Mouse (Mus musculus): ENCODE measurements around the gene Adam22.
"Not testable (repeated sequence)": the region's sequence is repeated elsewhere in the genome, so short reads cannot be mapped to it uniquely, and the experiment has no call there.

The Adam22 gene

GRCm38 (mm10) chr5:8056141-8057017, 311.6 kb downstream of the Adam22 start:
- peak; percentile 82 for DNase-seq (ENCODE audit: low spot score)

- no peak for DNase-seq (ENCODE audit: low spot score)
Measured at GRCm38 (mm10) chr5:8055721-8056129, 312.2 kb downstream of the Adam22 start.

GRCm38 (mm10) chr5:8053827-8054226, 314.1 kb downstream of the Adam22 start:
- DNase-seq (ENCODE audit: low spot score) = no peak

GRCm38 (mm10) chr5:8045855-8046254, 322.1 kb downstream of the Adam22 start, which contains the start of gene Sri:
TSS of gene Sri (plus strand) at chr5:8046078.
- no peak for DNase-seq (ENCODE audit: low spot score)

GRCm38 (mm10) chr5:8034596-8034995, 333.4 kb downstream of the Adam22 start:
- DNase-seq (ENCODE audit: low spot score) = not testable (repeated sequence)
